Mouse (Mus musculus): ENCODE measurements around the gene Clec4b1. TPM values are rescaled to one million over a fixed set of nuclear protein-coding genes. Genes with fewer than 3 reads are reported as not detected.
"Not testable (repeated sequence)": the region's sequence is repeated elsewhere in the genome, so short reads cannot be mapped to it uniquely, and the experiment has no call there.

The Clec4b1 gene
- total RNA-seq (2021) = not detected

GRCm38 (mm10) chr6:123049742-123050372 lies at the start of gene Clec4b1:
TSS of gene Clec4b1 (plus strand) at chr6:123049962.
- DNase-seq (ENCODE audit: low spot score in 2 of 2) = no peak
- intact Hi-C loops (cut with DNase I) = no loop called here

- DNase-seq (ENCODE audit: low spot score in 2 of 2); intact Hi-C loops (cut with DNase I): not testable (repeated sequence)
These were observed 45.1 kb upstream of the Clec4b1 start for GRCm38 (mm10) chr6:123004696-123005095.

- DNase-seq (ENCODE audit: low spot score in 2 of 2) = peak in 1 of 2 experiments; percentile 6
These were observed 44.2 kb upstream of the Clec4b1 start for GRCm38 (mm10) chr6:123005591-123005990.

GRCm38 (mm10) chr6:123095125-123095843 lies 45.5 kb downstream of the Clec4b1 start:
- intact Hi-C loops (cut with DNase I) = no loop called here
- no peak for DNase-seq (ENCODE audit: low spot score in 2 of 2)

More at GRCm38 (mm10) chr6:123005591-123005990, 44.2 kb upstream of the Clec4b1 start:
- intact Hi-C loops (cut with DNase I) = no loop called here

GRCm38 (mm10) chr6:123106128-123106527 lies 56.4 kb downstream of the Clec4b1 start, which contains the start of gene Clec4a2:
TSS of gene Clec4a2 (plus strand) at chr6:123106428.
- DNase-seq (ENCODE audit: low spot score in 2 of 2); intact Hi-C loops (cut with DNase I): not testable (repeated sequence)

Other genes starting within 250 kb of the Clec4b1 start
- 100 to 1,000 TPM; 125 to 138 TPM for gene Slc2a3, start 248.3 kb upstream of the Clec4b1 start, total RNA-seq (2021)
- 10 to 100 TPM; 28.8 to 30.3 TPM for gene Foxj2, start 230.0 kb upstream of the Clec4b1 start, total RNA-seq (2021)
- gene C3ar1, start 193.8 kb upstream of the Clec4b1 start, total RNA-seq (2021) = under 1 TPM; 0.64 to 0.88 TPM
- gene Necap1, start 175.5 kb upstream of the Clec4b1 start, total RNA-seq (2021) = 100 to 1,000 TPM; 170 to 184 TPM
- gene Clec4a1, start 128.1 kb upstream of the Clec4b1 start, total RNA-seq (2021) = under 1 TPM; 0.54 to 0.59 TPM
- gene Clec4a3, start 97.4 kb upstream of the Clec4b1 start, total RNA-seq (2021) = 1 to 10 TPM; 1.4 to 2.0 TPM
- gene Clec4a4, start 59.6 kb upstream of the Clec4b1 start, total RNA-seq (2021) = not detected
- gene Clec4a2, start 56.5 kb downstream of the Clec4b1 start, total RNA-seq (2021) = 1 to 10 TPM; 1.4 to 2.5 TPM
- not detected for gene Clec4b2, start 122.9 kb downstream of the Clec4b1 start, total RNA-seq (2021)
- not detected for gene Clec4n, start 179.9 kb downstream of the Clec4b1 start, total RNA-seq (2021)
- not detected for gene Clec4d, start 212.1 kb downstream of the Clec4b1 start, total RNA-seq (2021)
- not detected for gene Clec4e, start 239.9 kb downstream of the Clec4b1 start, total RNA-seq (2021)